Mouse (Mus musculus) spleen, embryonic (tissue): Measurements from ENCODE around the gene Fsip1.

ENCODE experiments used
- CTCF ChIA-PET: fragments of 350-600 bp; sonication (Branson Sonifier 250); formaldehyde crosslinking; loops from one replicate; lab custom pipeline; 2022; lab: Charles Lee

Gene Fsip1

DNA sequence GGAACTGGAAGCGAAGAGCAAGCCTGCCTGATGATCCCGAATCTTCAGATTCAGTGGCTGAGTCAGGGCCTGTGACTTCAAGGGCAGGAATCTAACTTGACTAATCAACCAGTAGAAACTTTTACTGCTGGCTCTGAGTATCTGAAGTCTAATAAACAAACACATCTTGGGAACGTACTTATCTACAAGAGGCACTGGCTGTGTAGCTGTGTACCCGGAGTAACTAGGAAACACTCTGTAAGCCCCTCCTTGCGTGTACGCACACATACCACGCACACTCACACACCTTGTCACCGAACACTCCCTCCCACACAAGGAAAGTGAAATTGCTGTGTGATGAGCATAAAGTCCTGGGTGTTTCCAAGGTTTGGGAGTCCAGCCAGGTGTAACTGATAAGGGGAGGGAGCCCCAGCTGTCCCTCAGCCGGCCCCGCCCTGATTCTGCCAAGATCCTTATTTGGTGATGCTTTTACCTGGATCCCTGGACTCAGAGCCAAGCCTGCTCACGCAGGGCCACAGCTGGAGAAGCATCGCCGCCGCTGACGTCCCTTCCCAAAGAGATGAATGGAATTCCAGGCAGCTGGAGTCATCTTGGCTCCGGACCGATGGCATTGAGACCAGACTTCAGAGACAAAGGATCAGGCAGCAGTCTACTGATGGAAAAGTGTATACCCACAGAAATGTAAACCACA lies 146.4 kb downstream of the Fsip1 start:
- CTCF ChIA-PET, result no interaction called here

DNA sequence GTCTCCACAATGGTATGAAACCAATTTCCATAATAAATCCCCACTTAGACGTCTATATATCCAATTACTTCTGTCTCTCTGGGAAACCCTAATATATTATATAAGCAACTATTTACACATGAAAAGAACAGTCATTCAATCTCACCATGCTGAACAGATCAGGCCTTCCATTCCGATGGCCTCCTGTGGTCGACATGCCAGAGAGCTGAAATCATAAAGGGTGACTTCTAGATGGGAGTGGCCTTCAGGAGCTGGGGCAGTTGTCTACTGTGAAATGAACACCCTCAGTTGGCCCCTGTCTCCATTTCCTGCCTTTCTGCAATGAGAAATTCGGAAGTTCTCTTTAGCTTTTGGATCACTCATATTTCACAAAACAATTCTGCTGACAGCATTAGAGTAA lies 154.6 kb downstream of the Fsip1 start:
- CTCF ChIA-PET, result interaction anchor here (0.6 kb wide), 1 partner anchor 225 kb away, joined by 3 read pairs; no protein-coding TSS in a partner anchor

- CTCF ChIA-PET, result no interaction called here
Measured at GRCm38 (mm10) chr2:118099104-118099503, 157.7 kb downstream of the Fsip1 start.

DNA sequence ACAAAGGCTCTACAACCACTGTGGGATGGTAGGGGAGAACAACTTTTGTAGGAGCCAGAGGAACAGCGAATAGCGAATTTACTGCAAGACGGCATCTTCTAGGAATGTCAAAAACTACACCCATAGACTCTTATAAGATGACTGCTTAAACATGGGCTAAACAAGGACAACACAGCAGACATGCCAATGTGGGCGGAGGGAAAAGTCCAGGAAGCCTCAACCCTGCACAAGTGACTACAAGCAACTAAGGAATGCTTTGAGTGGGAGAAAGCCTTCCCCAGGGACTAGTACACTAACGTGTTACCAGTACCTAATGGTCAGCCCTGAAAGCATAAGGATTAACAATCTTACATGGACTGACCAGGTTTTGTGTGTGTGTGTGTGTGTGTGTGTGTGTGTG lies 165.5 kb downstream of the Fsip1 start:
- CTCF ChIA-PET, result no interaction called here

- CTCF ChIA-PET, result no interaction called here
Measured at GRCm38 (mm10) chr2:118087044-118087726, 169.6 kb downstream of the Fsip1 start.

GRCm38 (mm10) chr2:118085647-118086046 lies 171.1 kb downstream of the Fsip1 start:
- CTCF ChIA-PET, result no interaction called here

- CTCF ChIA-PET, result no interaction called here
Measured at GRCm38 (mm10) chr2:118084693-118085092, 172.1 kb downstream of the Fsip1 start.

GRCm38 (mm10) chr2:118083652-118084051 lies 173.1 kb downstream of the Fsip1 start:
- CTCF ChIA-PET, result no interaction called here

- CTCF ChIA-PET, result no interaction called here
Measured at GRCm38 (mm10) chr2:118081581-118081980, 175.2 kb downstream of the Fsip1 start.
